Mouse (Mus musculus): ENCODE data around the gene Hmgb3.

Hmgb3 gene

GRCm38 (mm10) chrX:71589181-71589580, 33.5 kb downstream of the Hmgb3 start:
- DNase-seq (ENCODE audit: low spot score) = no peak

GRCm38 (mm10) chrX:71601052-71601611, 45.4 kb downstream of the Hmgb3 start:
- DNase-seq (ENCODE audit: low spot score) = peak; percentile 36

Measured in urinary bladder, postnatal 25 days (tissue).